16 mouse cellular contexts compared by ENCODE assay signal in genomic region chr16:34063313-34063712, GRCm38 (mm10).
DNase-seq lines count a peak whose midpoint lies in the region; ATAC-seq lines count a peak whose summit lies in the region.
"Had no signal": no experiment of that assay in that cellular context is flagged by ENCODE, and none has a peak within 500 bp of the region (broad histone marks: within the 10 kb centered on the region; RNA-seq: fewer than 3 reads in every experiment).

No protein-coding gene starts in this region.

- no peaks in the 10 kb centered on the region for H3K9me3 ChIP-seq in limb, embryonic 12.5 days
- H3K9me3 ChIP-seq in limb, embryonic 10.5 days (replicated peaks) = no peaks in the 10 kb centered on the region
- no peaks in the 10 kb centered on the region for H3K9me3 ChIP-seq in neural tube, embryonic 14.5 days (ENCODE audit: control insufficient read depth, low read length)
- H3K9me3 ChIP-seq in kidney, embryonic 16.5 days (ENCODE audit: low read length) = no peaks in the 10 kb centered on the region

- H3K27ac ChIP-seq in limb, embryonic 12.5 days = peak overlapping the region; percentile 54
- no peak overlapping the region for H3K27ac ChIP-seq in limb, embryonic 10.5 days
- H3K27ac ChIP-seq in neural tube, embryonic 14.5 days (ENCODE audit: low read depth, low read length) = no peak overlapping the region
- H3K27ac ChIP-seq in kidney, embryonic 16.5 days (ENCODE audit: low read length) = no peak overlapping the region

- no peak overlapping the region for H3K4me3 ChIP-seq in limb, embryonic 12.5 days (replicated peaks)
- no peak overlapping the region for H3K4me3 ChIP-seq in limb, embryonic 10.5 days
- no peak overlapping the region for H3K4me3 ChIP-seq in neural tube, embryonic 14.5 days (ENCODE audit: low read depth, low read length)
- H3K4me3 ChIP-seq in kidney, embryonic 16.5 days (ENCODE audit: low read length) = no peak overlapping the region
- H3K4me3 ChIP-seq: erythroblast, embryonic 14.5 days; myocyte had no signal

- no peaks in the 10 kb centered on the region for H3K36me3 ChIP-seq in limb, embryonic 12.5 days
- no peaks in the 10 kb centered on the region for H3K36me3 ChIP-seq in limb, embryonic 10.5 days
- H3K36me3 ChIP-seq in neural tube, embryonic 14.5 days (ENCODE audit: control insufficient read depth, insufficient read depth, low read length) = no peaks in the 10 kb centered on the region
- no peaks in the 10 kb centered on the region for H3K36me3 ChIP-seq in kidney, embryonic 16.5 days (ENCODE audit: insufficient read depth, low read length)

- H3K4me2 ChIP-seq in limb, embryonic 12.5 days = no peak overlapping the region
- no peak overlapping the region for H3K4me2 ChIP-seq in neural tube, embryonic 14.5 days (ENCODE audit: low read depth, low read length)
- H3K4me2 ChIP-seq in kidney, embryonic 16.5 days (replicated peaks; ENCODE audit: low read depth, low read length) = no peak overlapping the region

- peaks cover 15% of the 10 kb centered on the region for H3K4me1 ChIP-seq in limb, embryonic 12.5 days (replicated peaks)
- peaks cover 7% of the 10 kb centered on the region; the same call in 1 of the 2 replicates for H3K4me1 ChIP-seq in limb, embryonic 10.5 days
- H3K4me1 ChIP-seq in neural tube, embryonic 14.5 days (ENCODE audit: control insufficient read depth, insufficient read depth, low read length) = no peaks in the 10 kb centered on the region
- H3K4me1 ChIP-seq in kidney, embryonic 16.5 days (ENCODE audit: insufficient read depth, low read length) = peaks cover 8% of the 10 kb centered on the region

- H3K27me3 ChIP-seq in limb, embryonic 12.5 days = no peaks in the 10 kb centered on the region
- H3K27me3 ChIP-seq in limb, embryonic 10.5 days (ENCODE audit: low read depth, poor library complexity, severe bottlenecking) = no peaks in the 10 kb centered on the region
- no peaks in the 10 kb centered on the region for H3K27me3 ChIP-seq in neural tube, embryonic 14.5 days (ENCODE audit: control insufficient read depth, insufficient read depth, low read length)
- no peaks in the 10 kb centered on the region for H3K27me3 ChIP-seq in kidney, embryonic 16.5 days (ENCODE audit: insufficient read depth, low read length)
- H3K27me3 ChIP-seq: Patski had no signal

- 66% methylated on average over 4 of the region's 4 CpGs for WGBS in limb, embryonic 12.5 days
- WGBS in limb, embryonic 10.5 days = 90% methylated on average over 4 of the region's 4 CpGs
- WGBS in neural tube, embryonic 14.5 days = 52% methylated on average over 4 of the region's 4 CpGs
- WGBS in kidney, embryonic 16.5 days = 79% methylated on average over 4 of the region's 4 CpGs

- ATAC-seq in cerebellum, adult (ENCODE audit: insufficient number of reproducible peaks, low FRiP score, low TSS enrichment) = no peak
- ATAC-seq in limb, embryonic 12.5 days (ENCODE audit: insufficient number of reproducible peaks, insufficient read depth, low FRiP score, low TSS enrichment, low read depth) = no peak
- ATAC-seq in neural tube, embryonic 14.5 days (ENCODE audit: low read depth) = peak; percentile 61; the same call in 1 of the 2 replicates
- no peak for ATAC-seq in kidney, embryonic 16.5 days (ENCODE audit: low FRiP score, low TSS enrichment)
- ATAC-seq: inflammation-experienced regulatory T-cells, adult 6 months; liver, postnatal 0 days; Patski had no signal

- peak; percentile 11 for DNase-seq in cerebellum, adult 11 months
- no peak for DNase-seq in limb, embryonic 10.5 days (ENCODE audit: low spot score)
- DNase-seq in cerebellum, postnatal 14 days = peak; percentile 61 to 62
- no peak for DNase-seq in lung, postnatal 25 days (ENCODE audit: low spot score)
- DNase-seq: heart, adult 18-20 months; kidney, postnatal 10 days; liver, postnatal 0 days; lung, postnatal 4 days had no signal

- no peak overlapping the region for H3K9ac ChIP-seq in limb, embryonic 12.5 days (replicated peaks)
- no peak overlapping the region for H3K9ac ChIP-seq in neural tube, embryonic 14.5 days (replicated peaks; ENCODE audit: low read depth, low read length)
- H3K9ac ChIP-seq in kidney, embryonic 16.5 days (replicated peaks; ENCODE audit: low read length) = no peak overlapping the region
- H3K9ac ChIP-seq: liver, postnatal 0 days had no signal

Comparison
In these comparisons a context has a peak if more than half of its experiments do, and no peak if none do; other contexts are left out.
1. DNase-seq: peak in cerebellum, adult 11 months (single experiment) and cerebellum, postnatal 14 days (2 of 2); none in limb, embryonic 10.5 days (single experiment) and lung, postnatal 25 days (single experiment).